Mouse (Mus musculus) ES-E14 (cell line): ENCODE results near the gene Pecr. TPM values are rescaled to one million over a fixed set of nuclear protein-coding genes. Genes with fewer than 3 reads are reported as not detected.
"Not testable (repeated sequence)": the region's sequence is repeated elsewhere in the genome, so short reads cannot be mapped to it uniquely, and the experiment has no call there.

Experiments
- DNase-seq: peaks from one replicate; pipeline ENCODE4 v3.0.0-alpha.2; 2013; ENCODE audit warnings: low read depth, low spot score
- H3K27ac ChIP-seq: 2 replicates; pipeline ENCODE4 v1.5.1; 2012; ENCODE audit warnings: low read depth, mild to moderate bottlenecking, low read length, moderate library complexity, mixed read lengths; ENCODE audit not compliant: poor library complexity, insufficient read depth, severe bottlenecking
- H3K36me3 ChIP-seq: 2 replicates; pipeline ENCODE4 v1.6.1; 2012; ENCODE audit warnings: mild to moderate bottlenecking, low read length, moderate library complexity, mixed read lengths; ENCODE audit not compliant: control insufficient read depth, poor library complexity, insufficient read depth, severe bottlenecking
- H3K4me1 ChIP-seq, 2 experiments: fragments of 150-350 bp in 1 of 2; sonication (generic) in 1 of 2; 2 replicates each; pipeline ENCODE4 v1.6.1; 2012; ENCODE audit warnings: low read length in 2 of 2, mild to moderate bottlenecking in 1 of 2, mixed read lengths in 1 of 2; ENCODE audit not compliant: control insufficient read depth in 2 of 2, insufficient read depth in 2 of 2, poor library complexity in 1 of 2
- H3K4me3 ChIP-seq, 2 experiments: fragments of 150-350 bp in 1 of 2; sonication (generic) in 1 of 2; 2 replicates each; pipeline ENCODE4 v1.5.1; 2012; ENCODE audit warnings: low read length in 2 of 2, low read depth in 1 of 2, mild to moderate bottlenecking in 1 of 2, mixed read lengths in 1 of 2; ENCODE audit not compliant: insufficient read depth in 1 of 2, poor library complexity in 1 of 2, severe bottlenecking in 1 of 2
- H3K9ac ChIP-seq: 2 replicates; pipeline ENCODE4 v1.6.1; 2012; ENCODE audit warnings: low read depth, mild to moderate bottlenecking, low read length, mixed read lengths; ENCODE audit not compliant: poor library complexity, insufficient read depth, severe bottlenecking
- H3K9me3 ChIP-seq: fragments of 150-350 bp; sonication (generic); 2 replicates; pipeline ENCODE4 v1.6.1; 2012; ENCODE audit warnings: low read depth, mild to moderate bottlenecking, low read length; ENCODE audit not compliant: control insufficient read depth, insufficient read depth
- CHD2 ChIP-seq: IDR thresholded peaks from 2 replicates; pipeline ENCODE4 v1.6.1; 2014; ENCODE audit warnings: mild to moderate bottlenecking, low read depth, low read length, inconsistent platforms
- HCFC1 ChIP-seq: IDR thresholded peaks from 2 replicates; pipeline ENCODE4 v1.6.1; 2012; ENCODE audit warnings: low read length, inconsistent platforms, borderline replicate concordance; ENCODE audit not compliant: insufficient read depth
- MAFK ChIP-seq: IDR thresholded peaks from 2 replicates; pipeline ENCODE4 v1.6.1; 2014; ENCODE audit warnings: mild to moderate bottlenecking, low read depth, low read length, inconsistent platforms; ENCODE audit not compliant: insufficient read depth
- ZC3H11A ChIP-seq: IDR thresholded peaks from 2 replicates; pipeline ENCODE4 v1.6.1; 2012; ENCODE audit warnings: low read depth, mild to moderate bottlenecking, inconsistent platforms, low read length, borderline replicate concordance
- ZNF384 ChIP-seq: IDR thresholded peaks from 2 replicates; pipeline ENCODE4 v1.6.1; 2012; ENCODE audit warnings: low read depth, low read length, inconsistent platforms
- in situ Hi-C, 2 experiments: fragments of 600-800 bp; cut with MboI; formaldehyde crosslinking; loops; one replicate each; pipeline ENCODE4 v1.15.1; 2025; ENCODE audit warnings: low sequenced_read_pairs in 2 of 2, inconsistent platforms in 1 of 2; ENCODE audit not compliant: unreplicated experiment in 2 of 2
- total RNA-seq: library from RNA; depleted of rRNA; stranded (reverse); fragments of 300-350 nt; gene quantifications from 2 replicates; pipeline ENCODE4 v1.2.3, GENCODE M21; 2012

The Pecr gene
- total RNA-seq, 1 experiment = 14.3 TPM

- Histone ChIP-seq H3K4me1 (peaks cover 4 to 5% of the 10 kb centered on the region in 2 experiments; a peak in 2 of 4 replicates), H3K9me3 (no peaks in the 10 kb centered on the region), H3K9ac (no peak overlapping the region; the same call in 1 of the 2 replicates), H3K36me3 (no peaks in the 10 kb centered on the region), H3K27ac (peak overlapping the region; percentile 88; the same call in 1 of the 2 replicates), H3K4me3 (peak overlapping the region; percentile 0 to 52; a peak in 3 of 4 replicates)
- in situ Hi-C loops = no loop called here
- no peak for TF ChIP-seq CHD2
- no peak for TF ChIP-seq MAFK
- peak; percentile 72 for TF ChIP-seq ZNF384
- no peak for TF ChIP-seq HCFC1
- no peak for DNase-seq
These were observed 46.9 kb downstream of the Pecr start for GRCm38 (mm10) chr1:72237007-72237775.

GRCm38 (mm10) chr1:72236363-72237006 is 47.6 kb downstream of the Pecr start:
- Histone ChIP-seq H3K27ac (peak overlapping the region; percentile 86), H3K9ac (peak overlapping the region; percentile 74), H3K4me3 (peak overlapping the region; percentile 66 to 85)
- DNase-seq, in situ Hi-C loops, H3K36me3 ChIP-seq, H3K9me3 ChIP-seq, H3K4me1 ChIP-seq: not testable (repeated sequence)
- peak; percentile 68; the same call in 1 of the 2 replicates for TF ChIP-seq HCFC1

- H3K27ac ChIP-seq, DNase-seq, H3K4me3 ChIP-seq, H3K36me3 ChIP-seq, H3K9ac ChIP-seq, in situ Hi-C loops, H3K9me3 ChIP-seq: not testable (repeated sequence)
- H3K4me1 ChIP-seq = peaks cover 7 to 19% of the 10 kb centered on the region in 2 experiments; a peak in 3 of 4 replicates
These were observed 51.5 kb downstream of the Pecr start for GRCm38 (mm10) chr1:72232592-72232991.

GRCm38 (mm10) chr1:72228974-72229373 is 55.1 kb downstream of the Pecr start:
- Histone ChIP-seq H3K36me3 (no peaks in the 10 kb centered on the region), H3K9me3 (no peaks in the 10 kb centered on the region), H3K4me3 (no peak overlapping the region), H3K4me1 (peaks cover 7 to 25% of the 10 kb centered on the region in 2 experiments; a peak in 3 of 4 replicates), H3K9ac (no peak overlapping the region), H3K27ac (peak overlapping the region; percentile 93; the same call in 1 of the 2 replicates)
- in situ Hi-C loops = no loop called here
- no peak for TF ChIP-seq HCFC1
- 0 out of 2 replicates have a peak, but pooled peaks have one; percentile 33 for TF ChIP-seq CHD2
- DNase-seq = peak; percentile 92

- TF ChIP-seq MAFK (no peak), ZC3H11A (no peak), ZNF384 (peak; percentile 74)
- in situ Hi-C loops = no loop called here
- no peaks in the 10 kb centered on the region for H3K9me3 ChIP-seq
- peaks cover 7 to 23% of the 10 kb centered on the region in 2 experiments; a peak in 3 of 4 replicates for H3K4me1 ChIP-seq
- no peaks in the 10 kb centered on the region for H3K36me3 ChIP-seq
- no peak overlapping the region for H3K9ac ChIP-seq
- no peak for DNase-seq
- no peak overlapping the region for H3K4me3 ChIP-seq
- peak overlapping the region; percentile 79 for H3K27ac ChIP-seq
These were observed 56.6 kb downstream of the Pecr start for GRCm38 (mm10) chr1:72227546-72227945.
